Mouse (Mus musculus): ENCODE measurements at regions not wholly inside any gene's neighbourhood (a gene's known extent, or its start where the extent isn't known, plus 50 kb on each side); places are given as distances from the start of the nearest gene placed in this dataset.

- no peak for DNase-seq (ENCODE audit: low read depth, low spot score)
These were observed 178.8 kb upstream of the Nampt start for GRCm38 (mm10) chr12:32640591-32640990.

GRCm38 (mm10) chr12:32642493-32642892, 176.9 kb upstream of the Nampt start:
- no peak for DNase-seq (ENCODE audit: low read depth, low spot score)

GRCm38 (mm10) chr12:32653096-32653495, 166.2 kb upstream of the Nampt start:
- DNase-seq (ENCODE audit: low read depth, low spot score), result no peak

- no peak for DNase-seq (ENCODE audit: low read depth, low spot score)
These were observed 163.2 kb upstream of the Nampt start for GRCm38 (mm10) chr12:32656194-32656593.

GRCm38 (mm10) chr12:32661782-32662413, 157.4 kb upstream of the Nampt start:
- DNase-seq (ENCODE audit: low read depth, low spot score), result no peak

GRCm38 (mm10) chr12:32666040-32666439, 153.3 kb upstream of the Nampt start:
- DNase-seq (ENCODE audit: low read depth, low spot score), result no peak

- no peak for DNase-seq (ENCODE audit: low read depth, low spot score)
These were observed 141.4 kb upstream of the Nampt start for GRCm38 (mm10) chr12:32677908-32678307.

GRCm38 (mm10) chr12:32678756-32679155, 140.6 kb upstream of the Nampt start:
- DNase-seq (ENCODE audit: low read depth, low spot score), result no peak

- DNase-seq (ENCODE audit: low read depth, low spot score), result no peak
These were observed 137.4 kb upstream of the Nampt start for GRCm38 (mm10) chr12:32681910-32682309.

- no peak for DNase-seq (ENCODE audit: low read depth, low spot score)
These were observed 136.0 kb upstream of the Nampt start for GRCm38 (mm10) chr12:32683375-32683774.

- DNase-seq (ENCODE audit: low read depth, low spot score), result no peak
These were observed 133.5 kb upstream of the Nampt start for GRCm38 (mm10) chr12:32685788-32686385.

GRCm38 (mm10) chr12:32689361-32689760, 130.0 kb upstream of the Nampt start:
- DNase-seq (ENCODE audit: low read depth, low spot score), result no peak

GRCm38 (mm10) chr12:32690096-32690495, 129.2 kb upstream of the Nampt start:
- no peak for DNase-seq (ENCODE audit: low read depth, low spot score)

GRCm38 (mm10) chr12:32692081-32692819, 127.1 kb upstream of the Nampt start:
- DNase-seq (ENCODE audit: low read depth, low spot score), result no peak

- no peak for DNase-seq (ENCODE audit: low read depth, low spot score)
These were observed 126.4 kb upstream of the Nampt start for GRCm38 (mm10) chr12:32692962-32693361.

- DNase-seq (ENCODE audit: low read depth, low spot score), result no peak
These were observed 125.7 kb upstream of the Nampt start for GRCm38 (mm10) chr12:32693678-32694077.

- no peak for DNase-seq (ENCODE audit: low read depth, low spot score)
These were observed 122.5 kb upstream of the Nampt start for GRCm38 (mm10) chr12:32696832-32697231.

- no peak for DNase-seq (ENCODE audit: low read depth, low spot score)
These were observed 110.2 kb upstream of the Nampt start for GRCm38 (mm10) chr12:32709188-32709587.

GRCm38 (mm10) chr12:32717129-32717921, 102.0 kb upstream of the Nampt start:
- DNase-seq (ENCODE audit: low read depth, low spot score), result no peak

- no peak for DNase-seq (ENCODE audit: low read depth, low spot score)
These were observed 100.1 kb upstream of the Nampt start for GRCm38 (mm10) chr12:32719203-32719602.

GRCm38 (mm10) chr12:32724451-32725188, 94.7 kb upstream of the Nampt start:
- no peak for DNase-seq (ENCODE audit: low read depth, low spot score)
